Mouse (Mus musculus): ENCODE results near the gene Vsig8.
A peak's percentile ranks its signal among the peaks of the same experiment; 100 is the strongest.

Vsig8 gene

GRCm38 (mm10) chr1:172585612-172586567 lies 30.2 kb downstream of the Vsig8 start:
- no peak for DNase-seq (ENCODE audit: extremely low read depth, low read depth)

GRCm38 (mm10) chr1:172590385-172590784 lies 34.6 kb downstream of the Vsig8 start, which contains the start of gene Slamf8:
Slamf8 (minus strand) TSS chr1:172590568.
- no peak for DNase-seq (ENCODE audit: extremely low read depth, low read depth)

GRCm38 (mm10) chr1:172593321-172593720 lies 37.6 kb downstream of the Vsig8 start:
- DNase-seq (ENCODE audit: extremely low read depth, low read depth): no peak

- no peak for DNase-seq (ENCODE audit: extremely low read depth, low read depth)
Observed at GRCm38 (mm10) chr1:172593956-172594355, 38.2 kb downstream of the Vsig8 start.

GRCm38 (mm10) chr1:172594495-172594894 lies 38.8 kb downstream of the Vsig8 start:
- peak; percentile 11 for DNase-seq (ENCODE audit: extremely low read depth, low read depth)

GRCm38 (mm10) chr1:172602326-172602725 lies 46.6 kb downstream of the Vsig8 start, which contains the start of gene Fcrl6:
Fcrl6 (minus strand) TSS chr1:172602551.
- no peak for DNase-seq (ENCODE audit: extremely low read depth, low read depth)

- no peak for DNase-seq (ENCODE audit: extremely low read depth, low read depth)
Observed at GRCm38 (mm10) chr1:172611304-172611703, 55.6 kb downstream of the Vsig8 start.

- no peak for DNase-seq (ENCODE audit: extremely low read depth, low read depth)
Observed at GRCm38 (mm10) chr1:172612745-172613144, 57.0 kb downstream of the Vsig8 start.

All from MEL-GATA-1-ER (cell line).